Mouse (Mus musculus): ENCODE results near the gene Cox17.

DNA sequence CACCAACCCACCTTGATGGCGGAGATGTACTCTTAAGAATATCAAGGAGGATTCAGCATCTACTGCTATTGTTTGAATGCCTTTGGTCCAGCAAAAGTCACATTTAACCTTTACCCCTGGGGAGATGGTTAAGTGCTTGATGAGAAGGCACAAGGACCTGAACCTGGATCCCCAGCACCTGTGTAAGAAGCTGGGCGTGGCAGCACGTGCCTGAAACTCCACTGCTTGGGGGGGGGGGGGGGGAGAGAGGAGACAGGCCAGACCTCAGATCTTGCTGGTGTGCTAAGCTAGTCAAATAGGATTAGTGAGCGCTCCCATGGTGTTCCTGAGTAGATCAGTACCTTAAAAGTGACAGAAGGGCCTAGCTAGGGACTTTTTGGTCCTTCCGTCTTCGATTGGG is 54.7 kb downstream of the Cox17 start:
- TF ChIP-seq CTCF (IDR thresholded peaks at IDR 0.05; ENCODE audit: low read depth): no peak
- no peak for TF ChIP-seq EP300 (IDR thresholded peaks at IDR 0.05; ENCODE audit: low read depth)

Data from liver, postnatal 0 days (tissue).